In the genomic region with DNA sequence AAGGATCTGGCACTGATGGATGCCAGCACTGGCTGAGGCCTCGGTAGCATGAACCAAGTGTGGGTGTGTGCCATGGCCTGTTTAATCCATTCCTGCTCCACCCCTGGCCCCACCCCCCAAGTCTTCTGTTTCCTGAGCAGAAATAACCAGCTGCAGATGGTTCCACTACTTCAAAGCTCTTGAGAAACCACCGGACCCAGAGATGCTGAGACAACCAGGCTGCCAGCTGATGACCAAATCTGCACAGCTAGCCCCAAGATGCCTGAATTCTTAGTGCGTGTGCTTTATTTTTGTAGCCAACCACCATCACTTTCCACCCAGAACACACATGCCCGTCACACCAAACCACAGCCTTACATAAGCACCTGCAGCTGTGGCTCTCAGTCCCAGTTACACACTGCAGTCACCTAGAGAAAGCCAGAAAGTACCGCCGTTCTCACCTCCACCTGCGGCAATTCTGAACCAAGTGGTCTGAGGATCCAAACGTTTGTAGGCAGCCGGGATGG, we compare ENCODE assay signal across 8 mouse cellular contexts. TPM values are rescaled to one million over a fixed set of nuclear protein-coding genes. Genes with fewer than 3 reads are reported as not detected.
A peak's percentile ranks its signal among the peaks of the same experiment; 100 is the strongest.
DNase-seq lines count a peak whose midpoint lies in the region; ATAC-seq and TF ChIP-seq lines count a peak whose summit lies in the region.

No protein-coding gene starts in this region.

- peak; percentile 46 to 70 for DNase-seq in heart, adult 2 months
- DNase-seq in heart, postnatal 36 days: no peak
- no peak for DNase-seq in urinary bladder, postnatal 10 days (ENCODE audit: low spot score)
- no peak for DNase-seq in adrenal gland, adult 18-20 months (ENCODE audit: low spot score in 2 of 2)
- no peak for DNase-seq in cerebellum, adult 8-10 months

- peaks cover 2% of the 10 kb centered on the region for H3K79me3 ChIP-seq in C2C12 (ENCODE audit: low read depth)

- no peak overlapping the region for H3ac ChIP-seq in C2C12 (ENCODE audit: control insufficient read depth, insufficient read length, low read depth)

- H3K4me2 ChIP-seq in embryonic facial prominence, embryonic 15.5 days (replicated peaks): no peak overlapping the region

- H3K9ac ChIP-seq in heart, adult 2 months (ENCODE audit: low read depth, low read length): no peak overlapping the region
- no peak overlapping the region for H3K9ac ChIP-seq in embryonic facial prominence, embryonic 15.5 days

- no peaks in the 10 kb centered on the region for H3K9me3 ChIP-seq in embryonic facial prominence, embryonic 15.5 days (replicated peaks)

- TF ChIP-seq CTCF in heart, adult 2 months (IDR thresholded peaks at IDR 0.05): no peak
- TF ChIP-seq CTCF in C2C12 (IDR thresholded peaks at IDR 0.05; ENCODE audit: control insufficient read depth, insufficient read depth, insufficient read length): no peak

- 72% methylated on average over 9 of the region's 9 CpGs for WGBS in heart, adult 2 months
- WGBS in embryonic facial prominence, embryonic 15.5 days: 46% methylated on average over 9 of the region's 9 CpGs

- H3K27ac ChIP-seq in heart, adult 2 months: no peak overlapping the region
- H3K27ac ChIP-seq in embryonic facial prominence, embryonic 15.5 days (replicated peaks): peak overlapping the region; percentile 49

- intact Hi-C loops in heart, adult 2 months (cut with DNase I): no loop called here
- intact Hi-C loops in heart, postnatal 36 days (cut with DNase I): no loop called here

- H3K4me3 ChIP-seq in heart, adult 2 months: no peak overlapping the region
- H3K4me3 ChIP-seq in C2C12 (ENCODE audit: insufficient read depth, poor library complexity, severe bottlenecking): no peak overlapping the region
- H3K4me3 ChIP-seq in embryonic facial prominence, embryonic 15.5 days (replicated peaks): no peak overlapping the region

- H3K36me3 ChIP-seq in heart, adult 2 months (ENCODE audit: control insufficient read depth, insufficient read depth, low read length): no peaks in the 10 kb centered on the region
- peaks cover 9% of the 10 kb centered on the region for H3K36me3 ChIP-seq in C2C12 (ENCODE audit: control insufficient read depth, insufficient read depth)
- H3K36me3 ChIP-seq in embryonic facial prominence, embryonic 15.5 days: no peaks in the 10 kb centered on the region

- H3K27me3 ChIP-seq in heart, adult 2 months (ENCODE audit: control insufficient read depth, insufficient read depth, low read length): no peaks in the 10 kb centered on the region
- no peaks in the 10 kb centered on the region for H3K27me3 ChIP-seq in C2C12 (ENCODE audit: control insufficient read depth, insufficient read depth, insufficient read length)
- H3K27me3 ChIP-seq in embryonic facial prominence, embryonic 15.5 days: no peaks in the 10 kb centered on the region

- H3K4me1 ChIP-seq in heart, adult 2 months (ENCODE audit: control insufficient read depth, insufficient read depth, low read length): peaks cover 14% of the 10 kb centered on the region
- peaks cover 80% of the 10 kb centered on the region for H3K4me1 ChIP-seq in embryonic facial prominence, embryonic 15.5 days

- no peak for TF ChIP-seq EP300 in heart, adult 2 months (IDR thresholded peaks at IDR 0.05; ENCODE audit: insufficient read depth, low read depth, low read length)

- TF ChIP-seq POLR2A in heart, adult 2 months (IDR thresholded peaks at IDR 0.05; ENCODE audit: insufficient read depth, low read depth, low read length): no peak

- H3K79me2 ChIP-seq in heart, adult 2 months (replicated peaks; ENCODE audit: control insufficient read depth, insufficient read depth, low read length): no peaks in the 10 kb centered on the region
- peaks cover 38% of the 10 kb centered on the region for H3K79me2 ChIP-seq in C2C12 (ENCODE audit: control insufficient read depth, insufficient read depth)

- peak; percentile 68 for ATAC-seq in embryonic facial prominence, embryonic 15.5 days (ENCODE audit: insufficient number of reproducible peaks, low FRiP score, low TSS enrichment, low read depth)
- peak; percentile 56 for ATAC-seq in megakaryocyte, adult 5-6 weeks (ENCODE audit: poor library complexity, severe bottlenecking)

TF ChIP-seq in C2C12, 6 proteins besides CTCF, POLR2A, EP300 and RAD21:
- TF ChIP-seq FOSL1 (IDR thresholded peaks at IDR 0.05; ENCODE audit: insufficient read depth, low read length, poor library complexity, severe bottlenecking) (no peak), MYOD1 (IDR thresholded peaks at IDR 0.05; ENCODE audit: control insufficient read depth, insufficient read length, low read depth) (peak; percentile 54)

RNA-seq across cellular contexts. Expression of a gene that starts 20.3 kb away (rescaled TPM):
- 10 to 100 TPM; 12.4 to 13.0 TPM for total RNA-seq in heart, adult 2 months (2021)
- polyA plus RNA-seq in heart, adult 2 months (2012; rRNA removed): 18.4 and 24.0 TPM in 2 replicates
- total RNA-seq in heart, postnatal 36 days (2021): 10 to 100 TPM; 12.5 to 13.2 TPM
- 6.3 TPM for polyA plus RNA-seq in C2C12 (2012; fragmentation: generic; extraction: Trizol)
- polyA plus RNA-seq in embryonic facial prominence, embryonic 15.5 days (2015; fragmentation: Nextera tagmentation; extraction: Ambion mirVana): 23.5 and 25.4 TPM in 2 replicates
- total RNA-seq in megakaryocyte, adult 5-6 weeks (2015): 9.1 and 15.0 TPM in 2 replicates
- total RNA-seq in megakaryocyte, adult 5-6 weeks (2017): 9.7 and 12.7 TPM in 2 replicates
- 10 to 100 TPM; 24.6 to 25.2 TPM for total RNA-seq in adrenal gland, adult 18-20 months (2021)

Comparison
In these comparisons a context has a peak if more than half of its experiments do, and no peak if none do; other contexts are left out.
1. DNase-seq: peak in heart, adult 2 months (2 of 2); none in heart, postnatal 36 days (0 of 2), urinary bladder, postnatal 10 days (single experiment), adrenal gland, adult 18-20 months (0 of 2) and cerebellum, adult 8-10 months (single experiment).